Mouse (Mus musculus) liver, embryonic 11.5 days (tissue): Measurements from ENCODE around the gene Kmt2c. TPM values are rescaled to one million over a fixed set of nuclear protein-coding genes. Genes with fewer than 3 reads are reported as not detected.
"Not testable (repeated sequence)": the region's sequence is repeated elsewhere in the genome, so short reads cannot be mapped to it uniquely, and the experiment has no call there.

Experiments
- ATAC-seq: fragments of 200-750 bp; cut with Nextera tagmentation; replicated peaks from 2 replicates; pipeline ENCODE4 v1.8.0; 2017; ENCODE audit warnings: moderate number of reproducible peaks, mild to moderate bottlenecking, moderate TSS enrichment, moderate library complexity; ENCODE audit not compliant: low FRiP score
- DNase-seq: peaks from one replicate; pipeline ENCODE4 v3.0.0-alpha.2; 2017; ENCODE audit warnings: low spot score
- H3K27ac ChIP-seq: fragments of 300-500 bp; sonication (generic); 2 replicates; pipeline ENCODE4 v1.5.1; 2014; ENCODE audit warnings: mild to moderate bottlenecking, low read depth, low read length, control low read depth
- H3K27me3 ChIP-seq: fragments of 300-500 bp; sonication (generic); replicated peaks from 2 replicates; pipeline ENCODE4 v1.6.1; 2014; ENCODE audit warnings: low read length, mixed read lengths; ENCODE audit not compliant: control insufficient read depth, insufficient read depth
- H3K36me3 ChIP-seq: fragments of 300-500 bp; sonication (generic); 2 replicates; pipeline ENCODE4 v1.6.1; 2014; ENCODE audit warnings: mild to moderate bottlenecking, low read length, moderate library complexity, mixed read lengths; ENCODE audit not compliant: control insufficient read depth, insufficient read depth
- H3K4me1 ChIP-seq: fragments of 300-500 bp; sonication (generic); replicated peaks from 2 replicates; pipeline ENCODE4 v1.6.1; 2014; ENCODE audit warnings: low read length, mixed read lengths; ENCODE audit not compliant: control insufficient read depth, insufficient read depth
- H3K4me2 ChIP-seq: fragments of 300-500 bp; sonication (generic); 2 replicates; pipeline ENCODE4 v1.6.1; 2014; ENCODE audit warnings: mild to moderate bottlenecking, control low read depth, moderate library complexity
- H3K4me3 ChIP-seq: fragments of 300-500 bp; sonication (generic); 2 replicates; pipeline ENCODE4 v1.5.1; 2014; ENCODE audit warnings: low read depth, low read length, control low read depth
- H3K9ac ChIP-seq: fragments of 300-500 bp; sonication (generic); 2 replicates; pipeline ENCODE4 v1.6.1; 2014; ENCODE audit warnings: low read depth, low read length, control low read depth
- H3K9me3 ChIP-seq: fragments of 300-500 bp; sonication (generic); 2 replicates; pipeline ENCODE4 v1.6.1; 2016; ENCODE audit warnings: low read length, inconsistent platforms, mixed read lengths; ENCODE audit not compliant: control insufficient read depth
- WGBS: fragments of 180-500 bp; shearing (Covaris S2); extraction: QIAGEN DNeasy Blood & Tissue Kit; methylation state at CpG from one replicate; pipeline ENCODE4 v1.1.7; 2014; 5-methylcytosine and 5-hydroxymethylcytosine counted together
- polyA plus RNA-seq: library from polyadenylated mRNA; unstranded; fragments of >200 nt; fragmentation: Nextera tagmentation; extraction: Ambion mirVana; gene quantifications from 2 replicates; pipeline ENCODE4 v1.2.1, GENCODE M21; 2014

Gene Kmt2c
- polyA plus RNA-seq, 1 experiment from 2014 or later = 14.0 TPM

- no peaks in the 10 kb centered on the region; the same call in 1 of the 2 replicates for H3K36me3 ChIP-seq
- H3K9ac ChIP-seq = no peak overlapping the region
- ATAC-seq = no peak
- DNase-seq = no peak
- no peak overlapping the region for H3K4me2 ChIP-seq
- no peak overlapping the region for H3K27ac ChIP-seq
- no peaks in the 10 kb centered on the region for H3K9me3 ChIP-seq
- H3K4me3 ChIP-seq = no peak overlapping the region
- no peaks in the 10 kb centered on the region for H3K4me1 ChIP-seq
- 82% methylated on average over 8 of the region's 8 CpGs for WGBS
- no peaks in the 10 kb centered on the region for H3K27me3 ChIP-seq
Measured at GRCm38 (mm10) chr5:25252825-25253544, 245.6 kb downstream of the Kmt2c start.

- Histone ChIP-seq H3K9ac (no peak overlapping the region), H3K4me1 (no peaks in the 10 kb centered on the region), H3K27ac (no peak overlapping the region), H3K4me2 (no peak overlapping the region), H3K9me3 (no peaks in the 10 kb centered on the region), H3K27me3 (no peaks in the 10 kb centered on the region), H3K36me3 (no peaks in the 10 kb centered on the region; the same call in 1 of the 2 replicates), H3K4me3 (no peak overlapping the region)
- DNase-seq (no peak), ATAC-seq (no peak)
- WGBS = 71% methylated on average over 2 of the region's 2 CpGs
Measured at GRCm38 (mm10) chr5:25252423-25252822, 246.2 kb downstream of the Kmt2c start.

GRCm38 (mm10) chr5:25247036-25247435 is 251.5 kb downstream of the Kmt2c start:
- Histone ChIP-seq H3K36me3 (no peaks in the 10 kb centered on the region), H3K9ac (no peak overlapping the region), H3K27ac (no peak overlapping the region), H3K9me3 (no peaks in the 10 kb centered on the region), H3K4me1 (no peaks in the 10 kb centered on the region), H3K27me3 (no peaks in the 10 kb centered on the region), H3K4me2 (no peak overlapping the region), H3K4me3 (no peak overlapping the region)
- WGBS = 74% methylated on average over 3 of the region's 3 CpGs
- no peak for DNase-seq
- no peak for ATAC-seq

GRCm38 (mm10) chr5:25246473-25246865 is 252.1 kb downstream of the Kmt2c start:
- Histone ChIP-seq H3K9ac (no peak overlapping the region), H3K4me1 (no peaks in the 10 kb centered on the region), H3K9me3 (no peaks in the 10 kb centered on the region), H3K36me3 (no peaks in the 10 kb centered on the region), H3K4me3 (no peak overlapping the region), H3K4me2 (no peak overlapping the region), H3K27ac (no peak overlapping the region), H3K27me3 (no peaks in the 10 kb centered on the region)
- ATAC-seq = no peak
- DNase-seq = no peak
- 76% methylated on average over 1 of the region's 1 CpGs for WGBS

- Histone ChIP-seq H3K9ac (no peak overlapping the region), H3K4me2 (no peak overlapping the region), H3K27me3 (no peaks in the 10 kb centered on the region), H3K4me3 (no peak overlapping the region), H3K36me3 (no peaks in the 10 kb centered on the region), H3K4me1 (no peaks in the 10 kb centered on the region), H3K9me3 (no peaks in the 10 kb centered on the region), H3K27ac (no peak overlapping the region)
- 79% methylated on average over 10 of the region's 10 CpGs for WGBS
- ATAC-seq (no peak), DNase-seq (no peak)
Measured at GRCm38 (mm10) chr5:25245806-25246472, 252.6 kb downstream of the Kmt2c start.

- WGBS = 77% methylated on average over 6 of the region's 6 CpGs
- Histone ChIP-seq H3K9ac (no peak overlapping the region), H3K4me2 (no peak overlapping the region), H3K36me3 (no peaks in the 10 kb centered on the region; the same call in 1 of the 2 replicates), H3K27ac (no peak overlapping the region), H3K4me3 (no peak overlapping the region), H3K4me1 (no peaks in the 10 kb centered on the region), H3K27me3 (no peaks in the 10 kb centered on the region), H3K9me3 (no peaks in the 10 kb centered on the region)
- DNase-seq = no peak
- ATAC-seq = no peak
Measured at GRCm38 (mm10) chr5:25243101-25243500, 255.5 kb downstream of the Kmt2c start.

GRCm38 (mm10) chr5:25224377-25224776 is 274.2 kb downstream of the Kmt2c start:
- H3K4me2 ChIP-seq, H3K4me1 ChIP-seq, H3K9me3 ChIP-seq, H3K9ac ChIP-seq, H3K36me3 ChIP-seq, H3K27me3 ChIP-seq, DNase-seq, H3K27ac ChIP-seq, H3K4me3 ChIP-seq, ATAC-seq: not testable (repeated sequence)
- 83% methylated on average over 1 of the region's 1 CpGs for WGBS

GRCm38 (mm10) chr5:25222752-25223702 is 275.6 kb downstream of the Kmt2c start, which contains the start of gene E130116L18Rik:
E130116L18Rik (minus strand) TSS chr5:25223153.
- peak within 1 kb of the TSS; percentile 70 for H3K4me3 ChIP-seq
- 4% methylated on average over 72 of the region's 72 CpGs for WGBS
- no peaks in the 10 kb centered on the region for H3K27me3 ChIP-seq
- peak within 1 kb of the TSS; percentile 76 for H3K9ac ChIP-seq
- H3K27ac ChIP-seq = peak within 1 kb of the TSS; percentile 64; the same call in 1 of the 2 replicates
- H3K9me3 ChIP-seq = no peaks in the 10 kb centered on the region
- H3K4me1 ChIP-seq = no peaks in the 10 kb centered on the region; the same call in 1 of the 2 replicates
- ATAC-seq = peak; percentile 86
- H3K36me3 ChIP-seq = no peaks in the 10 kb centered on the region
- peak; percentile 80 for DNase-seq
- H3K4me2 ChIP-seq = peak within 1 kb of the TSS; percentile 79
